In the genomic region with DNA sequence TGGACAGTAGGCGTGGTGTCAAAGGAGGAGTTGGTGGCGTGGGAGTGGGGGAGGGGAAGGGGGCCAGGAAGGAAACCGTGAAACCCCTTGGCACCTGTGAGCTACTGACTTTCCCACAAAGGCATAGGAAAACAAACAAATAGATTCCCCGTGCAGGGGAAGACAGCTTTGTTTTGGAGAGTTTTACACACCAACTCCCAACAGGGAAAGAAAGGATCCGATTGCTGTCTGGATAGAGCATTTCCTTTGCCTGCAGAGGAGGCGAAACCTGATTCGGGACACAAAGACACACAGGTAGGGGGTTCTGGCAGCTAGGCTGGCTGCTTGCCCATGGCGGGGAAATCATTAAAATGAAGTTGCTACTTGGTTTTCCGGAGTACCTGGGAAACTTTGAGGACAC, we compare ENCODE assay signal across 8 mouse cellular contexts.
DNase-seq lines count a peak whose midpoint lies in the region; ATAC-seq and TF ChIP-seq lines count a peak whose summit lies in the region.

No protein-coding gene starts in this region.

- peak overlapping the region; percentile 53 for H3K4me2 ChIP-seq in embryonic facial prominence, embryonic 12.5 days (replicated peaks)
- H3K4me2 ChIP-seq in intestine, embryonic 16.5 days (ENCODE audit: low read depth, low read length): peak overlapping the region; percentile 45
- peak overlapping the region; percentile 54 for H3K4me2 ChIP-seq in lung, embryonic 14.5 days

- H3K9ac ChIP-seq in embryonic facial prominence, embryonic 12.5 days: no peak overlapping the region
- H3K9ac ChIP-seq in intestine, embryonic 16.5 days (ENCODE audit: low read depth, low read length): no peak overlapping the region
- H3K9ac ChIP-seq in lung, embryonic 14.5 days: no peak overlapping the region

- peaks cover 17% of the 10 kb centered on the region; the same call in 1 of the 2 replicates for H3K4me1 ChIP-seq in embryonic facial prominence, embryonic 12.5 days
- no peaks in the 10 kb centered on the region for H3K4me1 ChIP-seq in intestine, embryonic 16.5 days (ENCODE audit: control insufficient read depth, insufficient read depth, low read length)
- H3K4me1 ChIP-seq in lung, embryonic 14.5 days (ENCODE audit: insufficient read depth): no peaks in the 10 kb centered on the region
- no peaks in the 10 kb centered on the region for H3K4me1 ChIP-seq in cerebellum, adult 2 months (ENCODE audit: control insufficient read depth, insufficient read depth, low read length)

- TF ChIP-seq POLR2A in cerebellum, adult 2 months (IDR thresholded peaks at IDR 0.05; ENCODE audit: borderline replicate concordance, insufficient read depth, low read length): no peak

- H3K27me3 ChIP-seq in embryonic facial prominence, embryonic 12.5 days: no peaks in the 10 kb centered on the region
- H3K27me3 ChIP-seq in intestine, embryonic 16.5 days (replicated peaks; ENCODE audit: control insufficient read depth, insufficient read depth, low read length): no peaks in the 10 kb centered on the region
- H3K27me3 ChIP-seq in lung, embryonic 14.5 days (ENCODE audit: insufficient read depth, low read length): peaks cover 2% of the 10 kb centered on the region; the same call in 1 of the 2 replicates
- H3K27me3 ChIP-seq in cerebellum, adult 2 months (ENCODE audit: control insufficient read depth, insufficient read depth, low read length): no peaks in the 10 kb centered on the region

- H3K4me3 ChIP-seq in embryonic facial prominence, embryonic 12.5 days: peak overlapping the region; percentile 25
- H3K4me3 ChIP-seq in intestine, embryonic 16.5 days (ENCODE audit: low read length): peak overlapping the region; percentile 13
- peak overlapping the region; percentile 12; the same call in 1 of the 2 replicates for H3K4me3 ChIP-seq in lung, embryonic 14.5 days (ENCODE audit: low read depth, low read length)
- H3K4me3 ChIP-seq in cerebellum, adult 2 months (replicated peaks; ENCODE audit: insufficient read depth, low read depth, low read length): no peak overlapping the region

- peak; percentile 8 for DNase-seq in embryo, embryonic 10 days (ENCODE audit: low spot score)
- peak; percentile 37 for DNase-seq in lung, embryonic 14.5 days
- DNase-seq in cerebellum, adult 9-11 months: no peak
- no peak for DNase-seq in spleen, postnatal 10 days (ENCODE audit: low spot score in 2 of 2)
- no peak for DNase-seq in gastrocnemius, adult 8-10 months (ENCODE audit: low spot score in 2 of 2)
- no peak for DNase-seq in cerebellum, adult 2 months

- no peak for TF ChIP-seq CTCF in lung, embryonic 14.5 days (IDR thresholded peaks at IDR 0.05; ENCODE audit: low read depth)
- no peak for TF ChIP-seq CTCF in cerebellum, adult 2 months (IDR thresholded peaks at IDR 0.05; ENCODE audit: borderline replicate concordance, insufficient read depth, low read depth, low read length)

- 3% methylated on average over 9 of the region's 9 CpGs for WGBS in embryonic facial prominence, embryonic 12.5 days
- 15% methylated on average over 9 of the region's 9 CpGs for WGBS in intestine, embryonic 16.5 days
- WGBS in lung, embryonic 14.5 days: 3% methylated on average over 9 of the region's 9 CpGs
- WGBS in cerebellum, adult 2 months: 19% methylated on average over 9 of the region's 9 CpGs

- no peaks in the 10 kb centered on the region for H3K36me3 ChIP-seq in embryonic facial prominence, embryonic 12.5 days
- no peaks in the 10 kb centered on the region for H3K36me3 ChIP-seq in intestine, embryonic 16.5 days (ENCODE audit: control insufficient read depth, insufficient read depth, low read length)
- no peaks in the 10 kb centered on the region for H3K36me3 ChIP-seq in lung, embryonic 14.5 days (ENCODE audit: insufficient read depth)

- no peaks in the 10 kb centered on the region for H3K9me3 ChIP-seq in embryonic facial prominence, embryonic 12.5 days
- no peaks in the 10 kb centered on the region for H3K9me3 ChIP-seq in intestine, embryonic 16.5 days (ENCODE audit: control insufficient read depth, low read length)
- no peaks in the 10 kb centered on the region for H3K9me3 ChIP-seq in lung, embryonic 14.5 days (ENCODE audit: low read depth, low read length)

- no peak for ATAC-seq in embryonic facial prominence, embryonic 12.5 days (ENCODE audit: insufficient number of reproducible peaks, insufficient read depth, low FRiP score, low TSS enrichment)
- no peak for ATAC-seq in intestine, embryonic 16.5 days
- no peak for ATAC-seq in lung, embryonic 14.5 days (ENCODE audit: insufficient read depth)

- H3K27ac ChIP-seq in embryonic facial prominence, embryonic 12.5 days: no peak overlapping the region
- no peak overlapping the region for H3K27ac ChIP-seq in intestine, embryonic 16.5 days (ENCODE audit: low read length)
- no peak overlapping the region for H3K27ac ChIP-seq in lung, embryonic 14.5 days (ENCODE audit: low read depth)
- no peak overlapping the region for H3K27ac ChIP-seq in cerebellum, adult 2 months (ENCODE audit: insufficient read depth, low read length)

Comparison
In these comparisons a context has a peak if more than half of its experiments do, and no peak if none do; other contexts are left out.
1. DNase-seq: peak in embryo, embryonic 10 days (single experiment) and lung, embryonic 14.5 days (single experiment); none in cerebellum, adult 9-11 months (single experiment), spleen, postnatal 10 days (0 of 2), gastrocnemius, adult 8-10 months (0 of 2) and cerebellum, adult 2 months (0 of 2).
2. Peak in every context shown above with its lines, with median percentiles within 50 percentile points of each other: H3K4me2 ChIP-seq.